Mouse (Mus musculus) kidney, adult 2 months (tissue): ENCODE results near the gene Ifnl2.

Experiments
- CTCF ChIP-seq: fragments of 200-500 bp; conservative IDR thresholded peaks from 2 replicates; pipeline ENCODE4 v1.5.1; 2011; ENCODE audit warnings: low read depth, mild to moderate bottlenecking, control low read depth, low read length, moderate library complexity, mixed read lengths; ENCODE audit not compliant: insufficient read depth, insufficient read length
- POLR2A ChIP-seq: fragments of 200-500 bp; IDR thresholded peaks from one replicate; pipeline ENCODE4 v1.6.1; 2011; ENCODE audit warnings: low read depth, low read length, control low read depth

- TF ChIP-seq CTCF, result no peak
- no peak for TF ChIP-seq POLR2A
Measured at GRCm38 (mm10) chr7:28545891-28546210, 35.6 kb upstream of the Ifnl2 start.
